Mouse (Mus musculus) ES-E14 (cell line): Measurements from ENCODE around the gene Bdkrb2.

Source experiments
- CHD2 ChIP-seq: IDR thresholded peaks from 2 replicates; pipeline ENCODE4 v1.6.1; 2014; ENCODE audit warnings: mild to moderate bottlenecking, low read depth, low read length, inconsistent platforms
- HCFC1 ChIP-seq: IDR thresholded peaks from 2 replicates; pipeline ENCODE4 v1.6.1; 2012; ENCODE audit warnings: low read length, inconsistent platforms, borderline replicate concordance; ENCODE audit not compliant: insufficient read depth
- MAFK ChIP-seq: IDR thresholded peaks from 2 replicates; pipeline ENCODE4 v1.6.1; 2014; ENCODE audit warnings: mild to moderate bottlenecking, low read depth, low read length, inconsistent platforms; ENCODE audit not compliant: insufficient read depth
- ZNF384 ChIP-seq: IDR thresholded peaks from 2 replicates; pipeline ENCODE4 v1.6.1; 2012; ENCODE audit warnings: low read depth, low read length, inconsistent platforms

DNA sequence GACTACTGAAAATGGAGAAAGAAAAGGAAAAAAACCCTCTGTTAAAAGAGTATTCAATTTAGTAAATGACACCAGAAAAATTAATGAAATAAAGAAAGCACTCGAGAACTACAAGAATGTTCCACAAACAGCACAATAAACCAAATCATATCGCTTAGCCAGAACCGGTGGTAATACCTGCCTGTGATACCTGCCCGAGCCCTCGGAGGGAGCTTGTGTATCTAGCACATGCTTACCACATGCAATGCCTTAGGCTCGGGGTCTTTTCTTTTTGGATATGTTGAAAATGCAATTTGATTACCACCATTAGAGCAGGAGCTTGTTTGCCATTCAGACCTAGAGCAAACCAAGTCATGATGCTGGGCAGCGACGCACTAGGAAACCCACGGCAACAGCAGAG, 73.5 kb downstream of the Bdkrb2 start:
- TF ChIP-seq CHD2 (no peak), HCFC1 (no peak), ZNF384 (no peak), MAFK (no peak)
